Mouse (Mus musculus) central nervous system, embryonic 14 days (tissue): ENCODE results near the gene Nucks1. TPM values are rescaled to one million over a fixed set of nuclear protein-coding genes. Genes with fewer than 3 reads are reported as not detected.

Experiments
- polyA plus RNA-seq: library from polyadenylated mRNA; depleted of rRNA; stranded (reverse); fragments of >200 nt; gene quantifications from 2 replicates; pipeline ENCODE4 v1.2.3, GENCODE M21; 2012; rRNA removed

Gene Nucks1
- polyA plus RNA-seq: 50.9 and 51.2 TPM in 2 replicates

GRCm38 (mm10) chr1:131910001-131910648, at the start of gene Nucks1:
TSS of gene Nucks1 (plus strand) at chr1:131910534.

GRCm38 (mm10) chr1:131867093-131867945, 43.0 kb upstream of the Nucks1 start, which contains the start of gene Rab29:
TSS of gene Rab29 (plus strand) at chr1:131867224.

GRCm38 (mm10) chr1:131962606-131963084, 52.3 kb downstream of the Nucks1 start, which contains the start of gene Slc45a3:
TSS of gene Slc45a3 (plus strand) at chr1:131962967.

Other genes starting within 250 kb of the Nucks1 start
- 1.1 and 1.2 TPM in 2 replicates for gene Rab7b, start 221.8 kb upstream of the Nucks1 start, polyA plus RNA-seq
- 0.10 and 0.13 TPM in 2 replicates for gene Slc26a9, start 166.5 kb upstream of the Nucks1 start, polyA plus RNA-seq
- gene Pm20d1, start 113.2 kb upstream of the Nucks1 start, polyA plus RNA-seq: 0.11 and 0.20 TPM in 2 replicates
- gene Slc41a1, start 83.0 kb upstream of the Nucks1 start, polyA plus RNA-seq: 22.2 and 23.7 TPM in 2 replicates
- gene Rab29, start 43.3 kb upstream of the Nucks1 start, polyA plus RNA-seq: 8.7 and 13.8 TPM in 2 replicates
- 4.0 and 5.1 TPM in 2 replicates for gene Slc45a3, start 52.4 kb downstream of the Nucks1 start, polyA plus RNA-seq
- gene Elk4, start 97.1 kb downstream of the Nucks1 start, polyA plus RNA-seq: 17.4 and 19.5 TPM in 2 replicates
- gene Mfsd4a, start 157.5 kb downstream of the Nucks1 start, polyA plus RNA-seq: 1.3 TPM in 2 replicates
- gene Cdk18, start 229.2 kb downstream of the Nucks1 start, polyA plus RNA-seq: 1.1 and 2.1 TPM in 2 replicates